Mouse (Mus musculus): Measurements from ENCODE around the gene Itih5. TPM values are rescaled to one million over a fixed set of nuclear protein-coding genes. Genes with fewer than 3 reads are reported as not detected.

Gene Itih5
- polyA plus RNA-seq, 1 experiment = 2.1 TPM

DNA sequence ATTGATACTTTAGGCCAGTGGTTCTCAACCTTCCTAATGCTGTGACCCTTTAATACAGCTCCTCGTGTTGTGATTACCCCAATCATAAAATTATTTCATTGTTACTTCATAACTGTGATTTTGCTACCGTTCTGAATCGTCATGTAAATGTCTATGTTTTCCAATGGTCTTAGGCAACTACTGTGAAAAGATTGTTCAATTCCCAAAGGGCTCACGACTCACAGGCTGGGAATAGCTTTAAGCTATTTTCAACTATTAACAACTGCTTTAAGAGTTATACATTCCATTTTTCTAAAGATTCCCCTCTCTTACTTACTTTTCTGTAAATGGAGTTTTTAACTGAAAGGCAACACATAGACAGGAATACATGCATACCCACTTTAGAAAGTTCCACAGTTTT is 8.6 kb downstream of the Itih5 start:
- no peak overlapping the region for H3K4me3 ChIP-seq (ENCODE audit: extremely low read depth, insufficient read depth, insufficient read length)
- WGBS = 87% methylated on average over 4 of the region's 4 CpGs
- no peak for DNase-seq (ENCODE audit: low read depth in 1 of 2, low spot score in 2 of 2)
- H3K36me3 ChIP-seq (ENCODE audit: control insufficient read depth, insufficient read depth, low read length) = no peaks in the 10 kb centered on the region
- TF ChIP-seq POLR2A (IDR thresholded peaks at IDR 0.05; ENCODE audit: low read depth, low read length) (no peak), CTCF (IDR thresholded peaks at IDR 0.05; ENCODE audit: extremely low read depth, insufficient read depth, insufficient read length, insufficient replicate concordance) (no peak)
- no peaks in the 10 kb centered on the region for H3K27me3 ChIP-seq (ENCODE audit: control insufficient read depth, insufficient read depth, low read length)
- H3K4me1 ChIP-seq (ENCODE audit: control insufficient read depth, insufficient read depth, insufficient read length) = no peaks in the 10 kb centered on the region
- H3K27ac ChIP-seq (ENCODE audit: insufficient read depth, low read length) = no peak overlapping the region

DNA sequence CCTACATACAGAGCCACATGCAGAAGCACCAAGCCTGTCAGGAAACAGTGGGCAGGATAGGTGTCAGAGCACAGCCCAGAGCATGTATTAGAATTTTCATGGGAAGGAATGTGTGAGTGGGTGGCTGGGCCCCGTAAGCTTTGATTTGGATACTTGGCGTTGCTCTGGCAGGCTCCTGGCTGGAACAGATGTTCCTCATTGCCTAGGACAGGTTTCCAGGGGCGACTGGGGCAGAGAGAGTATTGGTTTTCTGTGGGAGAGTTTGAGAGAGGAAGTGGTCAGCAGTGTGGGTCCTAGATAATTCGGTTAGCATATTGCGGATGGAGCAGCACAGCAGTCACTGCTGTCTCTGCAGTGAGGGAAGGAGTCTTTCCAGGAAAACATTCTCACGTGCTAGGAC is 13.3 kb downstream of the Itih5 start:
- H3K4me3 ChIP-seq (ENCODE audit: extremely low read depth, insufficient read depth, insufficient read length) = no peak overlapping the region
- 26% methylated on average over 6 of the region's 6 CpGs for WGBS
- TF ChIP-seq CTCF (IDR thresholded peaks at IDR 0.05; ENCODE audit: extremely low read depth, insufficient read depth, insufficient read length, insufficient replicate concordance) (no peak), POLR2A (IDR thresholded peaks at IDR 0.05; ENCODE audit: low read depth, low read length) (no peak)
- H3K27me3 ChIP-seq (ENCODE audit: control insufficient read depth, insufficient read depth, low read length) = no peaks in the 10 kb centered on the region
- H3K27ac ChIP-seq (ENCODE audit: insufficient read depth, low read length) = no peak overlapping the region
- H3K4me1 ChIP-seq (ENCODE audit: control insufficient read depth, insufficient read depth, insufficient read length) = no peaks in the 10 kb centered on the region
- H3K36me3 ChIP-seq (ENCODE audit: control insufficient read depth, insufficient read depth, low read length) = no peaks in the 10 kb centered on the region
- DNase-seq (ENCODE audit: low read depth in 1 of 2, low spot score in 2 of 2) = no peak

DNA sequence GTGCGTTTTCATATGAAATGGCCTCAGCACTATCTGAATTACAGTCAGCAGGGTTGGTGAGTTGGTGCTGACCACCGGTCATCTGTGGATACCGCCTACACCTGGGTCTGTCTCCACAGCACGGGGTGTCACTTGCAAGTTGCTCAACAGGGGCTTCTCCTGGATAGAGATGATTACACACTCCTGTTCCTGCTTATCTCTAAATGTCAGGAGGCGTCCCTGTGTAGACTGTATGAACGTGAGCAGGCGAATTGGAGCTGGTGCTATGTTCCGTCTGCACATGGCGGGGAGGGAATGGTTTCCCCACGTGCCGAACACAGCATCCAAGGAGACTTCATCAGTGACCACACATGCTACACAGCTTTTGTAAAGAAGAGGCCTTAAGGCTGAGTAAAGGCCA is 13.9 kb downstream of the Itih5 start:
- no peaks in the 10 kb centered on the region for H3K36me3 ChIP-seq (ENCODE audit: control insufficient read depth, insufficient read depth, low read length)
- 77% methylated on average over 11 of the region's 11 CpGs for WGBS
- no peaks in the 10 kb centered on the region for H3K4me1 ChIP-seq (ENCODE audit: control insufficient read depth, insufficient read depth, insufficient read length)
- no peak overlapping the region for H3K4me3 ChIP-seq (ENCODE audit: extremely low read depth, insufficient read depth, insufficient read length)
- no peak for DNase-seq (ENCODE audit: low read depth in 1 of 2, low spot score in 2 of 2)
- no peaks in the 10 kb centered on the region for H3K27me3 ChIP-seq (ENCODE audit: control insufficient read depth, insufficient read depth, low read length)
- no peak for TF ChIP-seq CTCF (IDR thresholded peaks at IDR 0.05; ENCODE audit: extremely low read depth, insufficient read depth, insufficient read length, insufficient replicate concordance)
- TF ChIP-seq POLR2A (IDR thresholded peaks at IDR 0.05; ENCODE audit: low read depth, low read length) = no peak
- no peak overlapping the region for H3K27ac ChIP-seq (ENCODE audit: insufficient read depth, low read length)

DNA sequence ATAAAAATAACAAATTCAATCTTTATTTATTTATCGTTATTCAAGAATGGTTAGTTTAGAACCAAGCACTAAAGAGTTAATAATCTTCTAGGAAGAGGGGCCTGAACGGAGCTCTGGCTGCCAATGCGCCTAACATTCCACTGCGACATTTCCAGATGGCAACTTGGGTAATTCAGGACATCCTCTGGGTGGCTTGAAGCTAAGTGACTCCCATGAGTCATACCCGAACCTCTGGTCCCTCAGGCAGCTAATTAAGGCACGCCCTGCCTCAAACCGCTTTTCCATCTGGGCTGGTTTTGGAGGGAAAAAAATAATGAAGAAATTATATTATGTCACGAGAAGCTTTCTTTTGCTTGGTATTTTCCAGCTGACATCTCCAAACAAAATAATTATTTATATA is 14.6 kb downstream of the Itih5 start:
- TF ChIP-seq POLR2A (IDR thresholded peaks at IDR 0.05; ENCODE audit: low read depth, low read length) = no peak
- no peak for TF ChIP-seq CTCF (IDR thresholded peaks at IDR 0.05; ENCODE audit: extremely low read depth, insufficient read depth, insufficient read length, insufficient replicate concordance)
- DNase-seq (ENCODE audit: low read depth in 1 of 2, low spot score in 2 of 2) = no peak
- H3K4me1 ChIP-seq (ENCODE audit: control insufficient read depth, insufficient read depth, insufficient read length) = no peaks in the 10 kb centered on the region
- 85% methylated on average over 8 of the region's 8 CpGs for WGBS
- H3K4me3 ChIP-seq (ENCODE audit: extremely low read depth, insufficient read depth, insufficient read length) = no peak overlapping the region
- H3K27ac ChIP-seq (ENCODE audit: insufficient read depth, low read length) = no peak overlapping the region
- H3K27me3 ChIP-seq (ENCODE audit: control insufficient read depth, insufficient read depth, low read length) = no peaks in the 10 kb centered on the region
- no peaks in the 10 kb centered on the region for H3K36me3 ChIP-seq (ENCODE audit: control insufficient read depth, insufficient read depth, low read length)

DNA sequence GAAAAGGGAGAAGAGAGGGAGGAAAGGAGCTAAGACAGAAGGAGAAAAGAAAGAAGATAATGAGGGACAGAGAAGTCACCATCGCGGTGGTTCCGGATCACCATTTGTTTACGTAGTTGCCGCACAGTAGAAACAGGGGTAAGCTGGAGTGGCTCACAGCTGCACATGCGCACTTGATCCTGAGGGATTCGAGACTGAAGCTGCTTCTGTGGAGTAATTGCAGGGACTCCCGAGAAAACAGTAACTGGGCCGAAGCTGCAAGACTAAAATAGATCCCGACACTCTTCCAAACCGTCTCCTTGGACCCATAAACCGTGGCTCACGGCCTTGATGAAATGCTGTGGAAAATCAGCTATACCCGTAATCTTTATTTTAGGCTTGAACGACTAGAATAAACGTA is 16.6 kb downstream of the Itih5 start:
- TF ChIP-seq CTCF (IDR thresholded peaks at IDR 0.05; ENCODE audit: extremely low read depth, insufficient read depth, insufficient read length, insufficient replicate concordance) (no peak), POLR2A (IDR thresholded peaks at IDR 0.05; ENCODE audit: low read depth, low read length) (no peak)
- Histone ChIP-seq H3K27ac (ENCODE audit: insufficient read depth, low read length) (no peak overlapping the region), H3K27me3 (ENCODE audit: control insufficient read depth, insufficient read depth, low read length) (no peaks in the 10 kb centered on the region), H3K4me1 (ENCODE audit: control insufficient read depth, insufficient read depth, insufficient read length) (no peaks in the 10 kb centered on the region), H3K4me3 (ENCODE audit: extremely low read depth, insufficient read depth, insufficient read length) (no peak overlapping the region), H3K36me3 (ENCODE audit: control insufficient read depth, insufficient read depth, low read length) (no peaks in the 10 kb centered on the region)
- no peak for DNase-seq (ENCODE audit: low read depth in 1 of 2, low spot score in 2 of 2)
- WGBS = 94% methylated on average over 16 of the region's 16 CpGs

DNA sequence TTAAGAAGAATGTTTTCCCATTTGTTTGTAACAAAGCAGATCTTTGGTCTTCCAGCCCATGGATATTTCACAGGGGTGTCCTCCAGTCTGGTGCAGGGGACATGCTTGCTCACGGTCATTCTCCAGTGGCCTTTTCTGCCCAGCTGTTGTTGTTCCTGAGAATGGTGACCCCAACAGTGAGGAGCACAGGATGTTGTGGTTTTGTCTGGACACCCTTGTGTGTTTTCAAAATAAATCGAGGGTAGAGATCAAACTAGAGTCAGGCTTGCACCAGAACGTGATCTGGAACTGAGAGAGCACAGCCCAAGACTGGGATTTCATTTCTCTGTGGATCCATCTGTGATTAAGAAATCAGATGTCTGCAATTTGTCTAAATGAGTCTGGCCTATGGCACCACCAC is 40.2 kb downstream of the Itih5 start:
- Histone ChIP-seq H3K27ac (ENCODE audit: insufficient read depth, low read length) (no peak overlapping the region), H3K4me1 (ENCODE audit: control insufficient read depth, insufficient read depth, insufficient read length) (no peaks in the 10 kb centered on the region), H3K36me3 (ENCODE audit: control insufficient read depth, insufficient read depth, low read length) (no peaks in the 10 kb centered on the region), H3K4me3 (ENCODE audit: extremely low read depth, insufficient read depth, insufficient read length) (no peak overlapping the region), H3K27me3 (ENCODE audit: control insufficient read depth, insufficient read depth, low read length) (no peaks in the 10 kb centered on the region)
- 46% methylated on average over 3 of the region's 3 CpGs for WGBS
- DNase-seq (ENCODE audit: low read depth in 1 of 2, low spot score in 2 of 2) = no peak
- no peak for TF ChIP-seq POLR2A (IDR thresholded peaks at IDR 0.05; ENCODE audit: low read depth, low read length)
- no peak for TF ChIP-seq CTCF (IDR thresholded peaks at IDR 0.05; ENCODE audit: extremely low read depth, insufficient read depth, insufficient read length, insufficient replicate concordance)

DNA sequence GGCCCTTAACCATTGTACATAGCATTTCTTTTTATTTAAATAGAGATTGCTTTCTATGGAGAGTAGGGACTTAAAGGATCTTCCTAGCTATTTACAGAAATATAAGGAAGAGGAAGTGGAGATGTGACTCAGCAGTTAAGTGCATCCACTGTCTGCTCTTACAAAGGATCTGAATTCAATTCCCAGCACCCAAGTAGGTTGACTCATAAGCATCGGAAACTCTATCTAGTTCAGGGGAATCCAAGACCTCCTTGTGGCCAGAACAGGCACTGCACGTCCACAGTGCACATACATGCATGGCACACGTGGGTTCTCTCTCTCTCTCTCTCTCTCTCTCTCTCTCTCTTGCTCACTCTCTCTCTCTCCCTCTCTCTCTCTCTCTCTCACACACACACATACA is 41.8 kb downstream of the Itih5 start:
- Histone ChIP-seq H3K4me3 (ENCODE audit: extremely low read depth, insufficient read depth, insufficient read length) (no peak overlapping the region), H3K36me3 (ENCODE audit: control insufficient read depth, insufficient read depth, low read length) (no peaks in the 10 kb centered on the region)
- 84% methylated on average over 3 of the region's 3 CpGs for WGBS

More for the DNA sequence above, 41.8 kb downstream of the Itih5 start:
- TF ChIP-seq POLR2A (IDR thresholded peaks at IDR 0.05; ENCODE audit: low read depth, low read length) = no peak
- TF ChIP-seq CTCF (IDR thresholded peaks at IDR 0.05; ENCODE audit: extremely low read depth, insufficient read depth, insufficient read length, insufficient replicate concordance) = no peak
- Histone ChIP-seq H3K4me1 (ENCODE audit: control insufficient read depth, insufficient read depth, insufficient read length) (no peaks in the 10 kb centered on the region), H3K27me3 (ENCODE audit: control insufficient read depth, insufficient read depth, low read length) (no peaks in the 10 kb centered on the region), H3K27ac (ENCODE audit: insufficient read depth, low read length) (no peak overlapping the region)
- DNase-seq (ENCODE audit: low read depth in 1 of 2, low spot score in 2 of 2) = no peak
